Mouse (Mus musculus): Measurements from ENCODE around the gene Gm5901. TPM values are rescaled to one million over a fixed set of nuclear protein-coding genes. Genes with fewer than 3 reads are reported as not detected.
"Not testable (repeated sequence)": the region's sequence is repeated elsewhere in the genome, so short reads cannot be mapped to it uniquely, and the experiment has no call there.

The Gm5901 gene
- not detected for total RNA-seq (2021)

GRCm38 (mm10) chr7:105374866-105375265 lies at the start of gene Gm5901:
Gene Gm5901, plus strand, starts transcription at chr7:105375038.
- DNase-seq (ENCODE audit: extremely low spot score in 1 of 2, low spot score in 1 of 2): no peak

GRCm38 (mm10) chr7:105325302-105325701 lies 49.5 kb upstream of the Gm5901 start:
- no peak for DNase-seq (ENCODE audit: extremely low spot score in 1 of 2, low spot score in 1 of 2)

- no peak for DNase-seq (ENCODE audit: extremely low spot score in 1 of 2, low spot score in 1 of 2)
Measured at GRCm38 (mm10) chr7:105334004-105334403, 40.8 kb upstream of the Gm5901 start, which contains the start of gene Olfr690. Gene Olfr690, minus strand, starts transcription at chr7:105334104.

GRCm38 (mm10) chr7:105342170-105342569 lies 32.7 kb upstream of the Gm5901 start, which contains the start of gene Olfr691:
Gene Olfr691, minus strand, starts transcription at chr7:105342270.
- DNase-seq (ENCODE audit: extremely low spot score in 1 of 2, low spot score in 1 of 2): no peak

- no peak for DNase-seq (ENCODE audit: extremely low spot score in 1 of 2, low spot score in 1 of 2)
Measured at GRCm38 (mm10) chr7:105342752-105343151, 32.1 kb upstream of the Gm5901 start.

GRCm38 (mm10) chr7:105356064-105356463 lies 18.8 kb upstream of the Gm5901 start:
- DNase-seq (ENCODE audit: extremely low spot score in 1 of 2, low spot score in 1 of 2): not testable (repeated sequence)

GRCm38 (mm10) chr7:105356487-105356886 lies 18.4 kb upstream of the Gm5901 start:
- not testable (repeated sequence) for DNase-seq (ENCODE audit: extremely low spot score in 1 of 2, low spot score in 1 of 2)

GRCm38 (mm10) chr7:105361713-105362112 lies 13.1 kb upstream of the Gm5901 start:
- DNase-seq (ENCODE audit: extremely low spot score in 1 of 2, low spot score in 1 of 2): no peak

GRCm38 (mm10) chr7:105367268-105367667 lies 7.6 kb upstream of the Gm5901 start:
- DNase-seq (ENCODE audit: extremely low spot score in 1 of 2, low spot score in 1 of 2): no peak

GRCm38 (mm10) chr7:105367930-105368329 lies 6.9 kb upstream of the Gm5901 start, which contains the start of gene Olfr692:
Gene Olfr692, plus strand, starts transcription at chr7:105368230.
- DNase-seq (ENCODE audit: extremely low spot score in 1 of 2, low spot score in 1 of 2): no peak

- no peak for DNase-seq (ENCODE audit: extremely low spot score in 1 of 2, low spot score in 1 of 2)
Measured at GRCm38 (mm10) chr7:105368521-105368920, 6.3 kb upstream of the Gm5901 start.

- DNase-seq (ENCODE audit: extremely low spot score in 1 of 2, low spot score in 1 of 2): no peak
Measured at GRCm38 (mm10) chr7:105372912-105373311, 1.9 kb upstream of the Gm5901 start.

GRCm38 (mm10) chr7:105373509-105373908 lies 1.3 kb upstream of the Gm5901 start:
- DNase-seq (ENCODE audit: extremely low spot score in 1 of 2, low spot score in 1 of 2): no peak

- no peak for DNase-seq (ENCODE audit: extremely low spot score in 1 of 2, low spot score in 1 of 2)
Measured at GRCm38 (mm10) chr7:105373976-105374375, 862 bp upstream of the Gm5901 start.

GRCm38 (mm10) chr7:105380329-105380728 lies 5.5 kb downstream of the Gm5901 start:
- DNase-seq (ENCODE audit: extremely low spot score in 1 of 2, low spot score in 1 of 2): no peak

- no peak for DNase-seq (ENCODE audit: extremely low spot score in 1 of 2, low spot score in 1 of 2)
Measured at GRCm38 (mm10) chr7:105387696-105388095, 12.9 kb downstream of the Gm5901 start.

- no peak for DNase-seq (ENCODE audit: extremely low spot score in 1 of 2, low spot score in 1 of 2)
Measured at GRCm38 (mm10) chr7:105390236-105390635, 15.4 kb downstream of the Gm5901 start.

- no peak for DNase-seq (ENCODE audit: extremely low spot score in 1 of 2, low spot score in 1 of 2)
Measured at GRCm38 (mm10) chr7:105394606-105395005, 19.8 kb downstream of the Gm5901 start.

- no peak for DNase-seq (ENCODE audit: extremely low spot score in 1 of 2, low spot score in 1 of 2)
Measured at GRCm38 (mm10) chr7:105395131-105395820, 20.4 kb downstream of the Gm5901 start.

- no peak for DNase-seq (ENCODE audit: extremely low spot score in 1 of 2, low spot score in 1 of 2)
Measured at GRCm38 (mm10) chr7:105396126-105396525, 21.3 kb downstream of the Gm5901 start.

- DNase-seq (ENCODE audit: extremely low spot score in 1 of 2, low spot score in 1 of 2): no peak
Measured at GRCm38 (mm10) chr7:105399058-105399934, 24.5 kb downstream of the Gm5901 start.
